Mouse (Mus musculus) E14TG2a.4 (cell line): ENCODE data around the gene Mid1.

Experiments
- H3K27me3 ChIP-seq: 2 replicates; pipeline ENCODE4 v1.6.1; 2014; ENCODE audit warnings: low read length, control low read depth; ENCODE audit not compliant: insufficient read depth
- H3K36me3 ChIP-seq: 2 replicates; pipeline ENCODE4 v1.6.1; 2014; ENCODE audit warnings: low read length, control low read depth; ENCODE audit not compliant: insufficient read depth
- H3K4me1 ChIP-seq: replicated peaks from 2 replicates; pipeline ENCODE4 v1.6.1; 2014; ENCODE audit warnings: low read depth, low read length, control low read depth
- H3K4me3 ChIP-seq: replicated peaks from 2 replicates; pipeline ENCODE4 v1.5.1; 2014; ENCODE audit warnings: mild to moderate bottlenecking, low read length
- H3K9me3 ChIP-seq: 2 replicates; pipeline ENCODE4 v1.6.1; 2014; ENCODE audit warnings: low read length, control low read depth
- CTCF ChIP-seq: conservative IDR thresholded peaks from 2 replicates; pipeline ENCODE4 v1.5.1; 2014; ENCODE audit warnings: low read length
- NANOG ChIP-seq: IDR thresholded peaks from 2 replicates; pipeline ENCODE4 v1.6.1; 2014; ENCODE audit warnings: borderline replicate concordance, low read length, mixed read lengths
- POU5F1 ChIP-seq: IDR thresholded peaks from 2 replicates; pipeline ENCODE4 v1.6.1; 2014; ENCODE audit warnings: low read length, borderline replicate concordance

Gene Mid1

DNA sequence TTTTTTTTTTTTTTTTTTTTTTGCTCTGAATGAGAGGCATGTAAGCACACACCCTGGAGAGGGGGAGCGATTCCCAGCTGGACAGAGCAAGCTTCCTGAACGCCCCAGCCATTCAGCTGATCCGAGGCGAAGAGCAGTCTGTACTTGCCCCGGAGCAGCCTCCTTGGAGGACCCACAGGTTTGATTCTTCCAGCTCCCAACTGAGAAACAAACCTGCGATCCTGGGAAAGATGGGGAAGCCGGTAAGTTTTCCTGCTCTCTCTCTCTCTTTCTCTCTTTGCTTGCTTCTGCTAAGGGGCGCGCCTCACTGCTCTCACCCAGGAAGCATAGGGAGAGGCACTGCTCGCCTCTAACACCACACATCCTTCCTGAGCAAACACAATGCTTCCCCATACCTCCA, at the start of gene Mid1:
TSS of gene Mid1 (plus strand) at position 69 of the 400 bp plus-strand sequence.
- no peak within 1 kb of the TSS for H3K4me3 ChIP-seq
- H3K27me3 ChIP-seq: no peaks in the 10 kb centered on the region
- H3K36me3 ChIP-seq: no peaks in the 10 kb centered on the region
- no peaks in the 10 kb centered on the region for H3K4me1 ChIP-seq
- no peaks in the 10 kb centered on the region for H3K9me3 ChIP-seq
- TF ChIP-seq CTCF: no peak
- no peak for TF ChIP-seq POU5F1
- no peak for TF ChIP-seq NANOG

DNA sequence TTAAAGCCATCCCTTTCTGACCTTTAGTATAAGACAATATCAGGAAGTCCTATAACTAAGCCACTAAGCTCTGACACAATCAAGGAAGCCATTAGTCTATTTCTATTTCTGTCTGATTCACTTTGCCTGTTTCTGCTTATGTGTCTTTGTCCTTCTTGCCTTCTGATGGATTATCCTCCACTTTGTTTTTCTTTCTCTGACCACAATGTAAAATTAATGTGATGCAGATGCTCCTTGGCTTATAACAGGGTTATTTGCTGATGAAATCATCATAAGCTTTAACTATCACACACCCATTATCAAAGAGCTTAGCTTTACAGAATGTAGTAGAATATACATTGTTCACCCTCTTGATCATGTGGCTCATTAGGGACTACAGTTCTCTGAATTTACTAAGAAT, 11.9 kb upstream of the Mid1 start:
- no peaks in the 10 kb centered on the region for H3K4me1 ChIP-seq
- no peak for TF ChIP-seq CTCF
- TF ChIP-seq POU5F1: no peak
- no peak for TF ChIP-seq NANOG
- no peaks in the 10 kb centered on the region for H3K27me3 ChIP-seq
- H3K36me3 ChIP-seq: no peaks in the 10 kb centered on the region
- no peak overlapping the region for H3K4me3 ChIP-seq
- no peaks in the 10 kb centered on the region for H3K9me3 ChIP-seq

- Histone ChIP-seq H3K4me3 (no peak overlapping the region), H3K36me3 (no peaks in the 10 kb centered on the region), H3K27me3 (no peaks in the 10 kb centered on the region), H3K4me1 (no peaks in the 10 kb centered on the region), H3K9me3 (no peaks in the 10 kb centered on the region)
- TF ChIP-seq POU5F1 (no peak), CTCF (no peak), NANOG (no peak)
Observed at GRCm38 (mm10) chrX:169676313-169676712, 8.7 kb upstream of the Mid1 start.

DNA sequence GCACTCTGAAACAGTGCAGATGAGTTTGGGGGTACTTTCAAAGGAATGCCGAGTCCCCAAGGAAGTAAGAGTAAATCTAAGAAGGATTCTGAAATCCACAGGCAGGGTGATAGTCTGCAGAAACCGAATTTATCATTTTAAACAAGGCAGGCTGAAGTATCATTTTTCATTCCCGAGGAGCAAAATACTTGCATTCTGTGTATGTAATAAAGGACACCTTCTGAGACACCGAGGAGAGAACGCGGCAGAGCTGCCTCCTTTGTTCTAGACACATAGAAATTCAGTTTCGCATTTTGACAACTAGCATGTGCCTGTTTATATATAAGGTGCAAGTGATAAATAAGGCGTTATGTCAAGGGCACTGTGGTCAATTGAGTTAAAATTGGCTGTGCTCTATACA, 732 bp downstream of the Mid1 start:
- TF ChIP-seq NANOG (no peak), CTCF (no peak), POU5F1 (no peak)
- H3K27me3 ChIP-seq: no peaks in the 10 kb centered on the region
- H3K9me3 ChIP-seq: no peaks in the 10 kb centered on the region

GRCm38 (mm10) chrX:169691217-169691616, 6.2 kb downstream of the Mid1 start:
- Histone ChIP-seq H3K4me1 (no peaks in the 10 kb centered on the region), H3K36me3 (no peaks in the 10 kb centered on the region), H3K4me3 (no peak overlapping the region), H3K9me3 (no peaks in the 10 kb centered on the region), H3K27me3 (no peaks in the 10 kb centered on the region)
- no peak for TF ChIP-seq CTCF
- TF ChIP-seq POU5F1: no peak
- no peak for TF ChIP-seq NANOG

More for the DNA sequence above, 732 bp downstream of the Mid1 start:
- no peaks in the 10 kb centered on the region for H3K4me1 ChIP-seq
- no peak overlapping the region for H3K4me3 ChIP-seq
- H3K36me3 ChIP-seq: no peaks in the 10 kb centered on the region

DNA sequence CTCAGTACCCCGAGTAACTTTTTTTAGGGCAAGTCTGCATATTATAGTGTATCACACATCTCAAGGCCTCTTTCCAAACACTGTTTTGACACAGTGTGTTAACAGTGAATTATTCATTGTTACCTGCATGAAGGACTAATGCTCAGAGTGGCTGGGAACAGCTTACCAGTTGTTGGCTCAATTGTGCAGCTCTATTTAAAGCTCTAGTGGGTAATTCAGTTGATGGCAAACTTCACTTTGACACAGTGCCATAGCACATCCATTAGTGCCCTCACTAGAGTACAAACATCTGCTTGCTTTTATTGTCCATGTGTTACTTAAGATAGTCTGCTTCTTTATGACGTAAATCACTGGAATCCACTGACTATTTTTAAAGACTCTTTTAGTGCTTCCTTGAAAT, 6.7 kb downstream of the Mid1 start:
- H3K36me3 ChIP-seq: no peaks in the 10 kb centered on the region
- TF ChIP-seq CTCF (no peak), NANOG (no peak), POU5F1 (no peak)
- H3K4me3 ChIP-seq: no peak overlapping the region
- H3K4me1 ChIP-seq: no peaks in the 10 kb centered on the region
- no peaks in the 10 kb centered on the region for H3K27me3 ChIP-seq
- H3K9me3 ChIP-seq: no peaks in the 10 kb centered on the region

- Histone ChIP-seq H3K4me3 (no peak overlapping the region), H3K27me3 (no peaks in the 10 kb centered on the region), H3K4me1 (no peaks in the 10 kb centered on the region), H3K9me3 (no peaks in the 10 kb centered on the region), H3K36me3 (no peaks in the 10 kb centered on the region)
- no peak for TF ChIP-seq NANOG
- no peak for TF ChIP-seq CTCF
- no peak for TF ChIP-seq POU5F1
Observed at GRCm38 (mm10) chrX:169692225-169692909, 7.4 kb downstream of the Mid1 start.

- no peaks in the 10 kb centered on the region for H3K4me1 ChIP-seq
- H3K36me3 ChIP-seq: no peaks in the 10 kb centered on the region
- H3K4me3 ChIP-seq: no peak overlapping the region
- no peak for TF ChIP-seq NANOG
- no peaks in the 10 kb centered on the region for H3K27me3 ChIP-seq
- H3K9me3 ChIP-seq: no peaks in the 10 kb centered on the region
Observed at GRCm38 (mm10) chrX:169704016-169704602, 19.1 kb downstream of the Mid1 start.

DNA sequence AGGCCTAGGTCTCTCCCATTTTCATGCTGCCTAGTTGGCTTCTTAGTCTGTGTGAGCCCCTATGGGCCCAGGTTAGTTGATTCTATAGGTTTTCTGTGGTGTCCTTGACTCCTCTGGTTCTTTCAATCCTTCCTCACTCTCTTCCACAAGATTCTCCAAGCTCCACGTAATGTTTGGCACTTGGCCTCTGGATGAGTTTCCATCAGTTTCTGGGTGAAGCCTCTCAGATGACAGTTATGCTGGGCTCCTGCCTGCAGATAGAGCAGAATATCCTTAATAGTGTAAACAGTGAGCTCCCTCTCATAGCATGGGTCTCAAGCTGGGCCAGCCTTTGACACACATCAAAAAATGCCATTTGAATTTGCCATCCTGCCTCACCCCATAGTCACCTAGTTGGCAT, 38.5 kb downstream of the Mid1 start:
- Histone ChIP-seq H3K4me3 (no peak overlapping the region), H3K36me3 (no peaks in the 10 kb centered on the region), H3K9me3 (no peaks in the 10 kb centered on the region), H3K27me3 (no peaks in the 10 kb centered on the region), H3K4me1 (no peaks in the 10 kb centered on the region)
- TF ChIP-seq NANOG (no peak), POU5F1 (no peak), CTCF (no peak)
